Mouse (Mus musculus) neural tube, embryonic 15.5 days (tissue): ENCODE results near the gene Rgs12. TPM values are rescaled to one million over a fixed set of nuclear protein-coding genes. Genes with fewer than 3 reads are reported as not detected.

Experiments used
- microRNA-seq: library from miRNA; unstranded; fragments of <30 nt; microRNA quantifications from one replicate; pipeline ENCODE4, GENCODE M21; 2017
- polyA plus RNA-seq: library from polyadenylated mRNA; unstranded; fragments of >200 nt; fragmentation: Nextera tagmentation; extraction: Ambion mirVana; gene quantifications from 2 replicates; pipeline ENCODE4 v1.2.1, GENCODE M21; 2015

Rgs12 gene
- polyA plus RNA-seq, 1 experiment from 2014 or later, result 32.9 TPM

Small RNA genes within 50 kb of the gene (microRNA-seq; reads per million reads assigned to microRNA genes)
- 4.3 reads per million, percentile 17 among the genes with 10 or more reads in this experiment for gene Mir3097

Other genes with a start within 250 kb of the Rgs12 start
- 13.5 and 14.0 TPM in 2 replicates for gene Htt, start 187.7 kb upstream of the Rgs12 start, polyA plus RNA-seq
- 2.9 and 3.7 TPM in 2 replicates for gene Msantd1, start 41.4 kb upstream of the Rgs12 start, polyA plus RNA-seq
- 0.46 and 1.4 TPM in 2 replicates for gene Hgfac, start 92.1 kb downstream of the Rgs12 start, polyA plus RNA-seq
- gene Dok7, start 107.3 kb downstream of the Rgs12 start, polyA plus RNA-seq, result 7.4 and 10.5 TPM in 2 replicates
- 150 and 155 TPM in 2 replicates for gene Lrpap1, start 156.3 kb downstream of the Rgs12 start, polyA plus RNA-seq